Mouse (Mus musculus) myocyte (in vitro differentiated cells): Measurements from ENCODE around the gene Ssh2.

ENCODE experiments used
- E2F4 ChIP-seq: IDR thresholded peaks from one replicate; pipeline ENCODE4 v1.6.1; 2011; ENCODE audit warnings: mild to moderate bottlenecking, control low read depth, moderate library complexity; ENCODE audit not compliant: insufficient read depth
- MAX ChIP-seq: IDR thresholded peaks from one replicate; pipeline ENCODE4 v1.6.1; 2011; ENCODE audit warnings: low read depth, mild to moderate bottlenecking, control low read depth
- MYOG ChIP-seq, 3 experiments: IDR thresholded peaks; one replicate each; pipeline ENCODE4 v1.6.1; 2011; ENCODE audit warnings: control low read depth in 2 of 3, low read depth in 2 of 3, mild to moderate bottlenecking in 2 of 3; ENCODE audit not compliant: insufficient read length in 2 of 3, control insufficient read depth in 1 of 3, insufficient read depth in 1 of 3
- POLR2A ChIP-seq: IDR thresholded peaks from one replicate; pipeline ENCODE4 v1.6.1; 2011; ENCODE audit warnings: low read depth, mild to moderate bottlenecking, control low read depth, moderate library complexity; ENCODE audit not compliant: insufficient read length
- POLR2AphosphoS2 ChIP-seq: IDR thresholded peaks from one replicate; pipeline ENCODE4 v1.6.1; 2011; ENCODE audit warnings: low read depth, control low read depth; ENCODE audit not compliant: insufficient read length
- SRF ChIP-seq: IDR thresholded peaks from one replicate; pipeline ENCODE4 v1.6.1; 2011; ENCODE audit warnings: low read depth; ENCODE audit not compliant: control insufficient read depth, insufficient read length
- TCF12 ChIP-seq: IDR thresholded peaks from one replicate; pipeline ENCODE4 v1.6.1; 2011; ENCODE audit warnings: mild to moderate bottlenecking, control low read depth; ENCODE audit not compliant: poor library complexity, insufficient read depth, severe bottlenecking

DNA sequence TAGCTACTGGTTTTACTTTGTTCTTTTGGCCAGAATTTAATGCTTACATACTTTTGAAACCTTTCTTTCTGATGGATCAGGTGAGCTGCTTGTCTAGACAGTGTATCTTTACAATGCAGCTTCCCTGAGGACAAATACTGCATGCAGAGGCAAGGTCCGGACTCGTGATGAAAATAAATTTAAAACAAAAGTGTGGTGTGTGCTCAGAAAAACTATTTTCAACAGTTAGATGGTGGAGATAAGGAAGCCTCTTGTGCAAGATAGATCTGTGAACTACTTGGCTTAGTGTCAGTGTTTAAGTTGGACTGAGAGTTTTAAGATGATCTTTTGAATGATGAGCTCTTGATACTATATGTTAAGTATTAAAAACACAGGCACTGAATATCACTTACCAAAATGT is 186.4 kb downstream of the Ssh2 start:
- TF ChIP-seq E2F4 (no peak), POLR2A (no peak), TCF12 (no peak), SRF (no peak), MYOG (IDR thresholded peaks at IDR 0.05; ENCODE audit: control insufficient read depth in 1 of 3, insufficient read depth in 1 of 3, insufficient read length in 2 of 3, low read depth in 2 of 3) (no peak), POLR2AphosphoS2 (no peak), MAX (no peak)
